Mouse (Mus musculus): Measurements from ENCODE around the gene Ccdc154. TPM values are rescaled to one million over a fixed set of nuclear protein-coding genes. Genes with fewer than 3 reads are reported as not detected.

Gene Ccdc154
- polyA plus RNA-seq, 1 experiment from 2014 or later: 0.08 TPM

DNA sequence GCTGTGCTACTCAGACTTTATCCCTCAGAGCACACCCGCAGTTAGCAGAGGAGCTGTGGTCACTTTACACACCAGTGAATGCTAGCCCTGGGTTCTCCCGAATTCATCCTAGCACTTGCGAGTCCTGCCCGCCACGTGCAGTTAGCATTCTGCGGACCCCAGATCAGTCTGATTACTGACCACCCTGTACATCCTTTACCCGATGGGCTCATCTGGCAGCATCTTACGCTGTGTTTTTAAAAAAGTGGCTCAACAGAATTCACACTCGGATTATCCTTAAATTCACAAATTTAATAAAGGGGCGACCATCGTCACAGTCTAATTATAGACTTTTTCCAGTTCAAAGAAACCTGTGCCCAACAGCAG lies 25.5 kb downstream of the Ccdc154 start:
- peak overlapping the region; percentile 91 for H3K4me3 ChIP-seq
- no peaks in the 10 kb centered on the region for H3K9me3 ChIP-seq
- peak overlapping the region; percentile 79 for H3K4me2 ChIP-seq
- WGBS: 5% methylated on average over 11 of the region's 11 CpGs
- ATAC-seq (ENCODE audit: insufficient number of reproducible peaks, low FRiP score, low TSS enrichment, low read depth): no peak
- peaks cover 25% of the 10 kb centered on the region for H3K36me3 ChIP-seq
- peak overlapping the region; percentile 89 for H3K27ac ChIP-seq
- no peaks in the 10 kb centered on the region for H3K27me3 ChIP-seq
- H3K9ac ChIP-seq: peak overlapping the region; percentile 94
- H3K4me1 ChIP-seq: peaks cover 35% of the 10 kb centered on the region

DNA sequence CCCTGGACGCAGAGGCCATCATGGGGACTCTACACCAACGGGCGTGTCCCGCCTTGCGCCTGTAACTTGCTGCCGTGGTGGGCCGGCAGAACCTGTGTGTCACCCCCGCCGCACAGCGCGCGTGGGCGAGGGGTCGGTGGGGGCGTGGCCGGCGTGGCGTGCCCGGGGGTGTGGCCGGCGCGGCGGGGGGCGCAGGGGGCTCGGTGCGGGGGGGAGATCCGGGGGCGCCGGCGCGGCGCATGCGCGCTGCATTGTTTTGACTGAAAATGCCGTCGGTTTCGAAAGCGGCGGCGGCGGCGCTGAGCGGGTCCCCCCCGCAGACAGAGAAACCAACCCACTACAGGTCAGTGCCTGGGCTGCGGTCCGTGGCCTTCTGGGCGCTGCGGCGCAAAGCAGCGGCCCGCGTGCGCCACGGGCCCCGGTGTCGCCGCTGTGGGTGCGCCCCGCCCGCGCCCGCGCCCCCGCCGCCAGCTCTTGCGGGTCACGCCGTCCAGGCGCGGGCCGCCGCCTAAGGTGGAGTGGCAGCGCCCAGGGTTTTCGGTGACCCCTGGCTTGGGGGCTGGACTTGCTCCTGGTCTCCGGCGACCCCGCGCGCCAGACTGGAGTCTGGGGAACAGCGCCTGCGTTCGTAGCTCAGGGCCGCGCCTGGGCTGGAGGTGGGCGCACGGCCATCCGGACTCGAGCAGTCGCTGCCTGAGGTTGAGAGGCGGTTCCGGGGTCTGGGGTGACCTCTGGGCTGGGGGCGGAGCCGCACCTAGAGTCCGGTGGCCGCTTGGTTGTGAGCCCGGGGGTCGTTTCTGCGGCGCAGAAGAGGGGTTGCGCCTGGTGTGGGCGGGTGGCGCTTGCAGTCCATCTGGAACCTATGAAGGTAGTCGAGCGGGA lies 26.1 kb downstream of the Ccdc154 start, which contains the start of gene Unkl:
Unkl (plus strand) TSS at position 248 of the 882 bp plus-strand sequence.
- peak within 1 kb of the TSS; percentile 79 for H3K4me2 ChIP-seq
- H3K9ac ChIP-seq: peak within 1 kb of the TSS; percentile 94
- H3K27me3 ChIP-seq: no peaks in the 10 kb centered on the region
- peak within 1 kb of the TSS; percentile 91 for H3K4me3 ChIP-seq
- H3K9me3 ChIP-seq: no peaks in the 10 kb centered on the region
- H3K4me1 ChIP-seq: peaks cover 31% of the 10 kb centered on the region
- ATAC-seq (ENCODE audit: insufficient number of reproducible peaks, low FRiP score, low TSS enrichment, low read depth): peak; percentile 66
- under 1% methylated on average over 99 of the region's 104 CpGs for WGBS
- peak within 1 kb of the TSS; percentile 89 for H3K27ac ChIP-seq
- H3K36me3 ChIP-seq: peaks cover 25% of the 10 kb centered on the region

DNA sequence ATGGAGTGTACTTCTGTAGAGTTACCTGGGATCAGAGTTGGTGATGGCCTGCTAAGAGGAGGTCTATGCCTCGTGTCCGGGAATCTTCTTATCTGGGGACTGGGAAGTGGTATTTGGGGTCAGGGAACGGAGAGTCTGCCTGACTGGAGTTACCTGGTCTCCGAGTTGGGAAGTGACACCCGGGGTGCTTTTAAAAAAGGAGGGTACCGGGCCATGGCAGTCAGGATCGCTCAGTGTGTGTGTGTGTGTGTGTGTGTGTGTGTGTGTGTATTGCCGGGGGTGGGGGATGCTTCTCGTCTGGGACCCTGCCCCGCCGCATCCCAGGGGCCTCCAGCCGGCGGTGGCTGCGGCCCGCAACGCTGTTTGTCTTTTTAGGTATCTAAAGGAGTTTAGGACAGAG lies 26.8 kb downstream of the Ccdc154 start:
- peak overlapping the region; percentile 91 for H3K4me3 ChIP-seq
- H3K27ac ChIP-seq: no peak overlapping the region
- no peak for ATAC-seq (ENCODE audit: insufficient number of reproducible peaks, low FRiP score, low TSS enrichment, low read depth)
- 2% methylated on average over 15 of the region's 16 CpGs for WGBS
- peak overlapping the region; percentile 94 for H3K9ac ChIP-seq
- no peaks in the 10 kb centered on the region for H3K27me3 ChIP-seq
- no peaks in the 10 kb centered on the region for H3K9me3 ChIP-seq
- H3K36me3 ChIP-seq: peaks cover 31% of the 10 kb centered on the region
- peaks cover 26% of the 10 kb centered on the region for H3K4me1 ChIP-seq
- peak overlapping the region; percentile 79 for H3K4me2 ChIP-seq

DNA sequence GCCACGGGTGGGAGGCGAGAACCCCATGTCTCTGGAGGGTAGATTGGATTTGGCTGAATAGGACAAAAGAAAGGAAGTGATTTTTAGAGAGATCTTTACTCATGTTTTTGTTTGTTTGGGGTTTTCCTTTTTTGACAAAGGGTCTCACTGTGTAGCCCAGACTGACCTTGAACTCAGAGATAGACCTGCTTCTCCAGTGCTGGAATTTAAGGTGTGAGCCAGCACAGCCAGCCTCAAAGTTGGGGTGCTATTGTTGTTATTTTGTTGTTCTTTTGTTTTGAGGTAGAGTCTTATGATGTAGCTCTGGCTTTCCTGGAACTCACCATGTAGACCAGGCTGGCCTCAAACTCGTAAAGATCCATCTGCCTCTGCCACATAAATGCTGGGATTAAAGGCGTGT lies 40.1 kb downstream of the Ccdc154 start:
- Histone ChIP-seq H3K27me3 (no peaks in the 10 kb centered on the region), H3K36me3 (peaks cover 83% of the 10 kb centered on the region)
- 90% methylated on average over 4 of the region's 4 CpGs for WGBS

DNA sequence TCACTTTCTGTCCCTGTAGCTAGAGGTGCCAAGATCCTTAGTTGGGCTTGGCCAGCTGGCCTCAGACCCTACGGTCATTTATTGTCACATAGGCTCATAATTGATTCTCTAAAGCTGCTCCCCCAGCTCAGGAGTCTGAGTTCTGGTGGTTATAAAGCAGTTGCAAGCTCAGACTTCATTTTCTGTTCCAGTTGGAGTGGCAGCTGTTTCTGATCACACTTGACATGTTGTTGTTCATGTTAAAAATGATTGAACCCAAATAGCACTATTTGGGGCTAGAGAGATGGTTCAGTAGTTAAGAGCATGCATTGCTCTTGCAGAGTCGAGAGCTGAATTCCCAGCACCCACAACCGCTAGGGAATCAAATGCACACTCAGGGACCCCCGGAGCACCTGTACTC lies 47.7 kb downstream of the Ccdc154 start:
- Histone ChIP-seq H3K4me3 (no peak overlapping the region), H3K9ac (no peak overlapping the region), H3K9me3 (no peaks in the 10 kb centered on the region), H3K4me2 (no peak overlapping the region), H3K27me3 (no peaks in the 10 kb centered on the region), H3K27ac (no peak overlapping the region), H3K4me1 (no peaks in the 10 kb centered on the region), H3K36me3 (peaks cover 90% of the 10 kb centered on the region)
- WGBS: 80% methylated on average over 4 of the region's 4 CpGs
- no peak for ATAC-seq (ENCODE audit: insufficient number of reproducible peaks, low FRiP score, low TSS enrichment, low read depth)

More for the DNA sequence above, 40.1 kb downstream of the Ccdc154 start:
- Histone ChIP-seq H3K4me3 (no peak overlapping the region), H3K9ac (no peak overlapping the region), H3K4me1 (no peaks in the 10 kb centered on the region), H3K27ac (no peak overlapping the region), H3K9me3 (no peaks in the 10 kb centered on the region), H3K4me2 (no peak overlapping the region)
- ATAC-seq (ENCODE audit: insufficient number of reproducible peaks, low FRiP score, low TSS enrichment, low read depth): no peak

DNA sequence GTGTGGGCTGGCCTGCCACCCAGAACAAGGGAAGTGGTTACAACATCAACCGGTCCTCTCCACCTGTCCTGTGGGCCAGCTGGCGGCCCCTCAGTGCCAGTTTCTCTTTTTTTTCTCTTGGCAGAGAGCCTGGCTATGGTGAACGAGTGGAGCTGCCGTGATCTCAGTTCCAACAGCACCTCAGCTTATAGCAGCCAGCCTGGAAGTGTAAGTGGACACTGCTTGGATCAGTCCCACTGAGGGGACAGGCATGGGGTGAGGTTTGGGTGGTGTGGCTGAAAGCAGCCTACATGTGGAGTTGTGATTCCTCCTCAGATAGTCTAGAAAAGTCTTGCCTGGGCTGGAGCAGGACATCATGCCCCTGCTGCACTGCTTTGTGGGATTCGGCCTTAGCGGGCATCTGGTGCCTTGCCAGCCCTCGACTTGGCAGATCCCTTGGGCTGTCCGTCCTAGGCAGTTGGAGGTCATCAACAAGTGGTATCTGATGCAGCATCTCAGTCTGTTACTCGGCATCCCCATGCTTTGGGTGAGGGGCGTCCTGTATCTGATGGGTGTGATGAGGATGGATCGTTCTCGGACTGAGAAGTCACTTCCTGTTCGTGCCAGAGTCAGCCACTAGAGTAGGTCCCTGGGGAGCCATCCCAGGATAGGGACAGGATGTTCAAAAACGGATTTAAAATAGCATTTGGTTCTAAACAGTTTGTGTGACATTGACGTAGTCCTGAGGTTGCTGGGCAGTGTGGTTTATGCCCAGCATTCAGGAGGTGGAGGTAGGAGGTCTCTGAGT lies 48.6 kb downstream of the Ccdc154 start:
- H3K36me3 ChIP-seq: peaks cover 90% of the 10 kb centered on the region
- no peaks in the 10 kb centered on the region for H3K9me3 ChIP-seq
- no peaks in the 10 kb centered on the region for H3K4me1 ChIP-seq
- H3K9ac ChIP-seq: no peak overlapping the region
- ATAC-seq (ENCODE audit: insufficient number of reproducible peaks, low FRiP score, low TSS enrichment, low read depth): no peak
- no peak overlapping the region for H3K4me2 ChIP-seq
- WGBS: 81% methylated on average over 15 of the region's 15 CpGs
- H3K27ac ChIP-seq: no peak overlapping the region
- no peak overlapping the region for H3K4me3 ChIP-seq
- H3K27me3 ChIP-seq: no peaks in the 10 kb centered on the region

DNA sequence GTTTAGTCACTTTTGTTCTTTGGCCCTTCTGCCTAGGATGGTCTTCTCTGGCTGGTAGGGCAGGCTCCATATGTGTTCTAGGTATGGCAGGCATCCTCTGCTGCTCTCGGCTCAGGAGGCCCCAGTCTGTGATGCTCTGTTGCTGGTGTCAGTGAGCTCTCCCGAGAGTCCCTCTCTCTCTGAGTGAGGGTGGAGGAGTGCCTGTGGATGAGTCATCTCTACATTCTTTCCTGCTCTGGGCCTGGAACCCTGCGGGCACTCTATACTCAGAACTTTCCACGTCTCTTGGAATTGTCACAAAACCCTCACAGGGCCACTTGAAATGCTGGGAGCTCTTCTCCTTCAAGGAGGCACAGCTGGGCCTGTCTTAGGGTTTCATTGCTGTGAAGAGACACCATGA lies 49.4 kb downstream of the Ccdc154 start:
- Histone ChIP-seq H3K4me3 (no peak overlapping the region), H3K4me2 (no peak overlapping the region), H3K9ac (no peak overlapping the region), H3K9me3 (no peaks in the 10 kb centered on the region), H3K4me1 (no peaks in the 10 kb centered on the region), H3K27ac (no peak overlapping the region), H3K36me3 (peaks cover 91% of the 10 kb centered on the region), H3K27me3 (no peaks in the 10 kb centered on the region)
- no peak for ATAC-seq (ENCODE audit: insufficient number of reproducible peaks, low FRiP score, low TSS enrichment, low read depth)
- WGBS: 81% methylated on average over 4 of the region's 4 CpGs

DNA sequence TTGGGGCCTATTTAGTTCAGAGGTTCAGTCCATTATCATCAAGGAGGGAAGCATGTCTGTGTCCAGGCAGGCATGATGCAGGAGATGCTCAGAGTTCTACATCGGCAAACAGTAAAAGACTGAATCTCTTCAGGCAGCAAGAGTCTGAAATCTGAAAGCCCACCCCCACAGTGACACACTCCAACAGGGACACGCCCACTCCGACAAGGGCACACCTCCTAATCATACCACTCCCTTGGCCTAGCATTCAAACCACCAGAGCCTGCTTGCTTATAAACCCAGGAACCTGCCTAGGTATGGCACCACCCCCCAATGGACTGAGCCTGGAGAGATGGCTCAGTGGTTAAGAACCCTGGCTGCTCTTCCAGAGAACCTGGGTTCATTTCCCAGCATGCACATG lies 53.2 kb downstream of the Ccdc154 start:
- ATAC-seq (ENCODE audit: insufficient number of reproducible peaks, low FRiP score, low TSS enrichment, low read depth): no peak
- WGBS: 83% methylated on average over 3 of the region's 3 CpGs
- Histone ChIP-seq H3K27me3 (no peaks in the 10 kb centered on the region), H3K9ac (no peak overlapping the region), H3K9me3 (no peaks in the 10 kb centered on the region), H3K27ac (no peak overlapping the region), H3K4me1 (no peaks in the 10 kb centered on the region), H3K4me2 (no peak overlapping the region), H3K4me3 (no peak overlapping the region), H3K36me3 (peaks cover 89% of the 10 kb centered on the region)

DNA sequence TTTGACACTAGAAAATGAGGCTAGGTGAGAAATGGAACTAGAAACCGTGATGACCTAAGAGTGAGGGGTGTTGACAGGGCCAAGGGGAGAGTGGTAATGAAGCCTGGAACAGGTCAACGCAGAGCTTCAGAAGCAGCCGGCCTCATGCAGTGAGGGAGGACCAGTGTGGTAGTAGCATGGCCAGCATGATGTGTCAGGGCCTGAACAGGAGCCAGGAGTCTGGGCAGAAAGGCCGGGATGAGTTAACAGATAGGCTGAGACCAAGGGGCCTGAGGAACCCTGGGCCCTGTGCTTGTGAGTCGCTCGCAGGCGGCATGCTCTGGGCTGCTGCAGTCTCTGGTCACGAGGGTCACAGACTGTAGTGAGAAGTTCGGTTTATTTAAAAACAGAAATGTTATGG lies 56.7 kb downstream of the Ccdc154 start:
- 91% methylated on average over 9 of the region's 9 CpGs for WGBS
- H3K4me2 ChIP-seq: no peak overlapping the region

DNA sequence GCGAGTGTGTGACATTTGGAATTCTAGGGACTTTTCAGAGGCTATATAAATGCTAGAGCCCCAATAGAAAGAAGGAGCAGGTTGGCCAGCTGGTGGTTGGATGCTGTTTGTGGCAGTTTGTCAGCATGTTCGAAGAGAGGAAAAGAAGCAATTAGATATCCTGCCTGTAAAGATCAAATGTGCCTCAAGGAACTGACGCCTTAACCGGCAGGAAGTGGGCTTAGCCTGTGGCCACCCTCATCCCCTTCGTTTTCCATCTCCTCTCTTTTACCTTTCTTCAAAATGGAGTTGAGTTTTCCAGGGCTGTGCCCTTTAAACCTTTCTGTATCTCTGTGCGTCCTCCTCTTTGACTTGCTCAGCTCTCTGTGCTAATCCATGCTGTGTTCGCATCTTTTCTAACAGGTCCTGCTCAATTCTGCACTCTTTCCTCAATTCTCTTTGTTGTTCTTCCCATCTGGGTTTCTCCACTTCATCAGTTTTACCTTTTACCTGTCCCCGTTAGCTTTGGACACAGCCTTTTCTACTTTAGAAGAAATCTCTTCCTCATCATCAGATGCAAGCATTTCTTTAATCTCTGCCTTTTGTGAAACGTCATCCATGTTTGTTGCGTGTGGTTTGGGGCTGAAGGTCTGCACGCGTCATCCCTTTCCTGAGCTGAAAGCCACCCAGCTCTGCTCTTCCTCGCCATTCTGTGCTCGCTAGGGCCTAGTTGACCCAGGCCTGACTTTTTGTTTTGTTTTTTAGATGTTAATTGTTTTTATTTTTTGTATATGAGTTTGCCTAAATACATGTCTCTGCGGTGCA lies 57.4 kb downstream of the Ccdc154 start:
- H3K27ac ChIP-seq: no peak overlapping the region
- H3K4me1 ChIP-seq: peaks cover 16% of the 10 kb centered on the region
- H3K27me3 ChIP-seq: no peaks in the 10 kb centered on the region
- H3K36me3 ChIP-seq: peaks cover 59% of the 10 kb centered on the region
- 90% methylated on average over 15 of the region's 15 CpGs for WGBS
- H3K9ac ChIP-seq: no peak overlapping the region
- no peak overlapping the region for H3K4me3 ChIP-seq
- H3K4me2 ChIP-seq: no peak overlapping the region
- ATAC-seq (ENCODE audit: insufficient number of reproducible peaks, low FRiP score, low TSS enrichment, low read depth): no peak
- H3K9me3 ChIP-seq: no peaks in the 10 kb centered on the region

More for the DNA sequence above, 56.7 kb downstream of the Ccdc154 start:
- Histone ChIP-seq H3K4me3 (no peak overlapping the region), H3K36me3 (peaks cover 61% of the 10 kb centered on the region), H3K9ac (no peak overlapping the region), H3K4me1 (peaks cover 16% of the 10 kb centered on the region), H3K27ac (no peak overlapping the region), H3K9me3 (no peaks in the 10 kb centered on the region), H3K27me3 (no peaks in the 10 kb centered on the region)
- ATAC-seq (ENCODE audit: insufficient number of reproducible peaks, low FRiP score, low TSS enrichment, low read depth): no peak

DNA sequence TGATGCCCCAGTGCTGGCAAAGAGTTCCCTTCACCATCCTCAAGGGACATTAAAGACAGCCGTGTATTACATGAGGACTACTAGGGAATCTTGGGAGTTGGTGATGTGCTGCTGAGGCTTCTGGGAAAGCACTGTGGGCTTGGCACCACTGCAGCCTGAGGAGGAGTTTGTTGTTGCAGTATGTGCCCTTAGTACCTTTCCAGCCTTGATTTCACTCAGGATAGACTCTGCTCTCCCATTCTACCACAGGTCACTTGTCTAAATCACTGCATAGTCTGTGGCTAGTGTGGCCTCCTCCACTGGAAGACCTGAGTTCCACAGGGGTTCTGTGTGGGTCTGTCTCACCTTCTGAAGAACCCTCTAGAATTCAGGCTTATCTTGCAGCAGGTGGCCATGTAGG lies 58.5 kb downstream of the Ccdc154 start:
- no peak for ATAC-seq (ENCODE audit: insufficient number of reproducible peaks, low FRiP score, low TSS enrichment, low read depth)
- Histone ChIP-seq H3K4me1 (peaks cover 16% of the 10 kb centered on the region), H3K4me3 (no peak overlapping the region), H3K9me3 (no peaks in the 10 kb centered on the region), H3K36me3 (peaks cover 57% of the 10 kb centered on the region), H3K27ac (no peak overlapping the region), H3K9ac (no peak overlapping the region), H3K4me2 (no peak overlapping the region), H3K27me3 (no peaks in the 10 kb centered on the region)
- 85% methylated on average over 1 of the region's 1 CpGs for WGBS
